10 mouse cellular contexts compared by ENCODE assay signal in genomic region chr11:24008244-24008643, GRCm38 (mm10).
DNase-seq lines count a peak whose midpoint lies in the region; ATAC-seq and TF ChIP-seq lines count a peak whose summit lies in the region.
"Had no signal": no experiment of that assay in that cellular context is flagged by ENCODE, and none has a peak within 500 bp of the region (broad histone marks: within the 10 kb centered on the region; RNA-seq: fewer than 3 reads in every experiment).

No protein-coding gene starts in this region.

- intact Hi-C loops in gastrocnemius, postnatal 36 days (cut with DNase I), result no loop called here
- intact Hi-C loops in left cerebral cortex, postnatal 36 days (cut with DNase I), result no loop called here

- H3K4me1 ChIP-seq in kidney, postnatal 0 days (replicated peaks; ENCODE audit: insufficient read depth, low read length), result no peaks in the 10 kb centered on the region
- no peaks in the 10 kb centered on the region for H3K4me1 ChIP-seq in kidney, embryonic 15.5 days
- H3K4me1 ChIP-seq: neural tube, embryonic 13.5 days had no signal

- no peaks in the 10 kb centered on the region for H3K27me3 ChIP-seq in kidney, postnatal 0 days (ENCODE audit: insufficient read depth, low read length)
- H3K27me3 ChIP-seq in kidney, embryonic 15.5 days, result no peaks in the 10 kb centered on the region
- H3K27me3 ChIP-seq: heart, embryonic 15.5 days; neural tube, embryonic 13.5 days had no signal

- H3K4me3 ChIP-seq in kidney, postnatal 0 days (replicated peaks; ENCODE audit: low read depth, low read length), result no peak overlapping the region
- H3K4me3 ChIP-seq in kidney, embryonic 15.5 days (replicated peaks), result no peak overlapping the region
- H3K4me3 ChIP-seq: heart, embryonic 15.5 days; neural tube, embryonic 13.5 days had no signal

- peak; percentile 29 for DNase-seq in kidney, postnatal 0 days (ENCODE audit: low spot score)
- peak; percentile 59 for DNase-seq in right cerebral cortex, postnatal 14 days
- DNase-seq in right cerebral cortex, postnatal 25 days, result no peak
- peak; percentile 48 for DNase-seq in embryo, embryonic 10.5 days (ENCODE audit: low spot score)
- peak; percentile 59 for DNase-seq in retina, postnatal 1 day
- DNase-seq in gastrocnemius, postnatal 36 days, result no peak
- no peak for DNase-seq in left cerebral cortex, postnatal 36 days (ENCODE audit: low spot score in 2 of 2)

- no peaks in the 10 kb centered on the region for H3K36me3 ChIP-seq in kidney, postnatal 0 days (ENCODE audit: insufficient read depth, low read length)
- H3K36me3 ChIP-seq in kidney, embryonic 15.5 days, result no peaks in the 10 kb centered on the region
- H3K36me3 ChIP-seq: heart, embryonic 15.5 days; neural tube, embryonic 13.5 days had no signal

- no peaks in the 10 kb centered on the region for H3K9me3 ChIP-seq in kidney, postnatal 0 days (replicated peaks; ENCODE audit: low read length)
- H3K9me3 ChIP-seq in kidney, embryonic 15.5 days (replicated peaks), result no peaks in the 10 kb centered on the region
- H3K9me3 ChIP-seq: heart, embryonic 15.5 days; neural tube, embryonic 13.5 days had no signal

- no peak for ATAC-seq in kidney, postnatal 0 days (replicated peaks; ENCODE audit: low FRiP score, low read depth)
- ATAC-seq in kidney, embryonic 15.5 days (replicated peaks; ENCODE audit: low FRiP score), result no peak

- H3K9ac ChIP-seq in kidney, postnatal 0 days (ENCODE audit: low read depth, low read length), result no peak overlapping the region
- H3K9ac ChIP-seq in kidney, embryonic 15.5 days, result no peak overlapping the region
- H3K9ac ChIP-seq: heart, embryonic 15.5 days; neural tube, embryonic 13.5 days had no signal

- WGBS in kidney, postnatal 0 days, result 29% methylated on average over 5 of the region's 5 CpGs
- WGBS in kidney, embryonic 15.5 days, result 39% methylated on average over 5 of the region's 5 CpGs

- no peak overlapping the region for H3K4me2 ChIP-seq in kidney, postnatal 0 days (ENCODE audit: low read length)
- H3K4me2 ChIP-seq in kidney, embryonic 15.5 days, result no peak overlapping the region
- H3K4me2 ChIP-seq: heart, embryonic 15.5 days; neural tube, embryonic 13.5 days had no signal

- H3K27ac ChIP-seq in kidney, postnatal 0 days, result no peak overlapping the region
- H3K27ac ChIP-seq in kidney, embryonic 15.5 days, result no peak overlapping the region
- H3K27ac ChIP-seq: heart, embryonic 15.5 days; neural tube, embryonic 13.5 days had no signal

- peak; percentile 50 for TF ChIP-seq CTCF in kidney, postnatal 0 days (IDR thresholded peaks at IDR 0.05; ENCODE audit: low read depth)

Comparison
In these comparisons a context has a peak if more than half of its experiments do, and no peak if none do; other contexts are left out.
1. DNase-seq: peak in kidney, postnatal 0 days (single experiment), right cerebral cortex, postnatal 14 days (single experiment), embryo, embryonic 10.5 days (single experiment) and retina, postnatal 1 day (single experiment); none in right cerebral cortex, postnatal 25 days (single experiment), gastrocnemius, postnatal 36 days (0 of 2) and left cerebral cortex, postnatal 36 days (0 of 2).